Mouse (Mus musculus) bone marrow, adult 2 months (tissue): ENCODE results near the gene Mtx3. TPM values are rescaled to one million over a fixed set of nuclear protein-coding genes. Genes with fewer than 3 reads are reported as not detected.
A peak's percentile ranks its signal among the peaks of the same experiment; 100 is the strongest.
"Not testable (repeated sequence)": the region's sequence is repeated elsewhere in the genome, so short reads cannot be mapped to it uniquely, and the experiment has no call there.

Source experiments
- H3K27ac ChIP-seq: fragments of 200-500 bp; 2 replicates; pipeline ENCODE4 v1.5.1; 2012; ENCODE audit warnings: low read depth, mild to moderate bottlenecking, control low read depth, inconsistent platforms, low read length; ENCODE audit not compliant: control insufficient read depth, poor library complexity, insufficient read depth
- H3K4me1 ChIP-seq: fragments of 200-500 bp; 2 replicates; pipeline ENCODE4 v1.6.1; 2011; ENCODE audit warnings: low read length; ENCODE audit not compliant: control insufficient read depth, insufficient read depth
- H3K4me3 ChIP-seq: fragments of 200-500 bp; replicated peaks from 2 replicates; pipeline ENCODE3; 2011; ENCODE audit warnings: mild to moderate bottlenecking, low read depth, low read length, control low read depth; ENCODE audit not compliant: control insufficient read depth
- CTCF ChIP-seq: fragments of 200-500 bp; IDR thresholded peaks from 2 replicates; pipeline ENCODE4 v1.5.1; 2011; ENCODE audit warnings: low read length, control low read depth; ENCODE audit not compliant: control insufficient read depth, insufficient read depth
- POLR2A ChIP-seq: fragments of 200-500 bp; IDR thresholded peaks from 2 replicates; pipeline ENCODE4 v1.6.1; 2011; ENCODE audit warnings: low read depth, mild to moderate bottlenecking, control low read depth, low read length, borderline replicate concordance; ENCODE audit not compliant: control insufficient read depth
- WGBS: fragments of 180-500 bp; shearing (Covaris S2); methylation state at CpG from one replicate; pipeline ENCODE4 v1.1.7; 2018; 5-methylcytosine and 5-hydroxymethylcytosine counted together
- polyA plus RNA-seq: library from polyadenylated mRNA; stranded (reverse); fragments of >200 nt; gene quantifications from 2 replicates; pipeline ENCODE4 v1.2.4, GENCODE M21; 2011; ENCODE audit warnings: low replicate concordance; ENCODE audit not compliant: missing spikeins, insufficient read depth, insufficient read length

Mtx3 gene
- 2.9 and 5.4 TPM in 2 replicates for polyA plus RNA-seq

DNA sequence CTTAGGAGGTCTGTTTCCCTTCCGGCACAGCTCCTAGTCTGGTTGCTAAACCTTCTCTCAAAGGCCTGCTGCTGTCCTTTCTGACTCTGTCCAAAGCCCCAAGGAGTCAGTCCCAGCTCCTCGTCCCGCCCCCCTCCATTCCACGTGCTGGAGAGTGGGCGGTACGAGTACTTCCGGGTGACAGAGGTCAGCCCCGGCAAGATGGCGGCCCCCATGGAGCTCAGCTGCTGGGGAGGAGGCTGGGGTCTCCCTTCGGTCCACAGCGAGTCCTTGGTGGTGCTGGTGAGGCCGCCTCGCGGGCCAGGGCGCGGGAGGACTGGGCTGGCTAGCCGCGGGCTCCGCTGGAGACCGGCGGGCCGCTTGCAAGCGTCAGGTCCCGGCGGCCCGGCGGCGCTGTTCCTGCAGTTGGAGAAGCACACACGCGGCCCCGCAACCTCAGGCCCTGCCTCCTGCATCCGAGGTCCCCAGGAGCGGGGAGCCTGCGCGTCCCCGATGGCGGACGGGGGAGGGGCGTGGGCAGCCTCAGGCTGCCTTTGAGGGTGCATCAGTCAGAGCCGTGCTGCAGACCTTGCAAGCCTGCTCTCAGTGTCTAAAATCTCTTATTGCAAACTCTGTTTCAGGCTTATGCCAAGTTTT lies at the start of gene Mtx3:
Gene Mtx3, plus strand, starts transcription at position 175 of the 636 bp plus-strand sequence.
- TF ChIP-seq CTCF = no peak
- TF ChIP-seq POLR2A = peak; percentile 31; the same call in 1 of the 2 replicates

DNA sequence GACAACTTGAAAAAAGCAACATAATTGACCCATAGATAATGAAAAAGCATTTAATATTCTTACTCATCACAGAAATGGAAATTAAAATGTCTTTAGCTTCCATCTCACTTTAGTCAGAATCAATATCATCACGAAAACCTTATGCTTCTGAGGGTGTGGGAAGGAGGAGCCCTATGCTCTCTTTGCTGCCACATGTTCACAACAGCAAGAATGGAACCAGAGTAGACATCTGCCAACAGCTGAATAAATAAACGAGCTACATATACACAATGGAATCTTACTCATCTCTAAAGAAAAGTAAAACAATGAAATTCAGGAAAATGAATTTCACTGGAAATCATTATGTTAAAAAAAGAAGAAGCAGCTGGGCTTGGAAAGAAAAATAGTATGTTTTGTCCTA lies 45.7 kb upstream of the Mtx3 start:
- H3K27ac ChIP-seq = no peak overlapping the region
- 74% methylated on average over 2 of the region's 2 CpGs for WGBS
- TF ChIP-seq POLR2A = no peak
- no peak for TF ChIP-seq CTCF
- no peak overlapping the region for H3K4me3 ChIP-seq
- no peaks in the 10 kb centered on the region for H3K4me1 ChIP-seq

More for the DNA sequence above, at the start of gene Mtx3:
- Histone ChIP-seq H3K4me3 (peak within 1 kb of the TSS; percentile 72), H3K27ac (no peak within 1 kb of the TSS; the same call in 1 of the 2 replicates), H3K4me1 (no peaks in the 10 kb centered on the region)
- 3% methylated on average over 38 of the region's 40 CpGs for WGBS

DNA sequence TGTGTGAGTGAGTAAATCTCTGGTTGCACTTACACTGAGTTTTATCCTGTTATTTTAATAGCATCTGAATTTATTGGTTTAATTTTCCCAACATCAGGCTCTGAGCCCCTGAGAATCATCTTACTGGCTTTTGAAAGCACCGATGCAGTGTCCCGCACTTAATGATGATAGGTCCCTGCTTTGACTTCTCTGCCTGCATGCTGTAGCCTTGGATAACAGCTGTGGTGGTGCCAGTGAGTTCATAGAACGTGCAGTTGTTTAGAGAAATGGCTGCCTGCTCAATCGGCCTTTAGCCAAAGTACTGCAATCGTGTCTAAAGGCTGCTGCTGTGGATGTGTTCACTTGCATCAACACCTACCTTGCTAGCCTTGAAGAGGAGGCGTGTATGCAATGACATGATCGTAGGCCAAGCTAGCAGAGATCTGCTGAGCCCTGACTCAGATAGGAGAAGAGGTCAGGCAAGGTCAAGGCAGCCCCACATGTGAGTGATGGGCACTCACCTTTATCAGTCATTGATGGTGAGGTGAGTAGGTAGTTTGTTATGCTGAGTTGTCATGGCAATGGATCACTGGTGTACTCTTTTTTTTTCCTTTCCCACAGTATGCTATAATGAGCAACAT lies 45.1 kb upstream of the Mtx3 start:
- no peak for TF ChIP-seq CTCF
- TF ChIP-seq POLR2A = no peak
- H3K27ac ChIP-seq = no peak overlapping the region
- no peaks in the 10 kb centered on the region for H3K4me1 ChIP-seq
- H3K4me3 ChIP-seq = no peak overlapping the region
- 79% methylated on average over 7 of the region's 7 CpGs for WGBS

DNA sequence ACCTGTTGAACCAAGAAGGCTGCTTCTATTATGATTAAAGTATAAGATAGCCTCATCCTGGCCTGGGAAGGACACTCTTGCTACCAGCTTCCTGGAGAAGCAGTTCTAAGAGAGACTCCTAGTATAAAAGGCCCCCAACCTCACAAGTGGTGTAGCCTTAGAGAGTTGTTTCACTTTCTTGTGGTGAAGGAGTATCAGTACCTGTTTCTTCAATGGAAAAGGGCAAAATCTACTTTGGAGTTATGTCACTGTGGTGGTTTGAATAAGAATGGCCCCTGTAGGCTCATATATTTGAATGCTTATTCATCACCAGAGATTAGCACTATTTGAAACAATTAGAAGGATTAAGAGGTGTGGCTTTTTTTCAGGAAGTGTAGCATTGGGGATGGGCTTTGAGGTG lies 37.8 kb upstream of the Mtx3 start:
- Histone ChIP-seq H3K27ac (no peak overlapping the region), H3K4me1 (no peaks in the 10 kb centered on the region), H3K4me3 (no peak overlapping the region)
- TF ChIP-seq POLR2A (no peak), CTCF (no peak)

DNA sequence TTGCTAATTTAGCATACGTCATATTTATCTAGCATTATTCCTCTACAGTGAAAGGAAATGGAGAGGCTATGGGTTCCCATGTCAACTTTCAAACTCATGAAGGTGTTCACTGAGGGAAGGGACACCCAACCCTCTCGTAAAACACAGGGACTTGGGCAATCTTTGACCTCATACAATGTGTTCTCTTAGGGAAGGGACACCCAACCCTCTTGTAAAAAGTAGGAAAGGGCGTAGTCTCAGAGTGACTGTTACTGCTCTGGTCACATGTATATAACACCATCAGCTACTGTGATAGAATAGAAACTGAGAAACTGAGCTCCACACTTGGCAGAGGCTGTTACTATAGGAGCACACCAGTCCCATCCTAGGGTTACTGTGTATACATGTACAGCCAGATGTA lies 36.7 kb upstream of the Mtx3 start:
- no peak overlapping the region for H3K27ac ChIP-seq
- no peaks in the 10 kb centered on the region for H3K4me1 ChIP-seq
- 76% methylated on average over 3 of the region's 3 CpGs for WGBS
- no peak overlapping the region for H3K4me3 ChIP-seq
- TF ChIP-seq POLR2A = no peak
- TF ChIP-seq CTCF = no peak

DNA sequence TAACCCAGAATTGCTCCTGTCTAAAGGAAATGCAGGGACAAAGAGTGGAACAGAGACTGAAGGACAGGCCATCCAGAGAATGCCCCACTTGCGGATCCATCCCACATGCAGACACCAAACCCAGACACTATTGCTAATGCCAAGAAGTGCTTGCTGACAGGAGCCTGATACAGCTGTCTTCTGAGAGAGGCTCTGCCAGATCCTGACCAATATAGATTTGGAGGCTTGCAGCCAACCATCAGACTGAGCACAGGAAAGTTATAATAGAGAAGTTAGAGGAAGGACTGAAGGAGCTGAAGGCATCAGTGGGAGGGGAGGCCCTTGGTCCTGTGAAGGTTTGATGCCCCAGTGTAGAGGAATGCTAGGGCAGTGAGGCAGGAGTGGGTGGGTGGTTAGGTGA lies 34.0 kb upstream of the Mtx3 start:
- H3K4me3 ChIP-seq, H3K27ac ChIP-seq, H3K4me1 ChIP-seq: not testable (repeated sequence)
- 88% methylated on average over 1 of the region's 1 CpGs for WGBS

DNA sequence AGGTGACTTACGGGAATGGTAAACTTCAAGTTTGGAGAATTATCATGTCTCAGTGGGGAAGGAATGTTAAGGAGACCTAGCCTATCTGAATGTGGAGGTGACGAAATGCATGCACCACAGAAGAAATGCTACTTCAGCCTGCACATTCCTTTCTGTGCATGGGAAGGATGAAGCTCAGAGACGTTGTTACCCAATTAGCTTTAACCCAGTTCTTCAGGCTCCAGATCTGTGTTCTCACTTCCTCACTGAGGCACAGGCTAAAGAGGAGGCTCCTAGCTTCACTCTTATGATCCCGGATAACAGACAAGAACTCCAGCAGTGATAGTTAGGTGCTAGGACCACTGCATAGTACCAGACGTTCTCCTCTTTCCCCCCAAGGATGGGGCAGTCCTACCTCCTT lies 28.2 kb upstream of the Mtx3 start:
- 62% methylated on average over 5 of the region's 5 CpGs for WGBS
- no peaks in the 10 kb centered on the region for H3K4me1 ChIP-seq
- H3K4me3 ChIP-seq = no peak overlapping the region
- H3K27ac ChIP-seq = no peak overlapping the region
- no peak for TF ChIP-seq POLR2A
- TF ChIP-seq CTCF = no peak

DNA sequence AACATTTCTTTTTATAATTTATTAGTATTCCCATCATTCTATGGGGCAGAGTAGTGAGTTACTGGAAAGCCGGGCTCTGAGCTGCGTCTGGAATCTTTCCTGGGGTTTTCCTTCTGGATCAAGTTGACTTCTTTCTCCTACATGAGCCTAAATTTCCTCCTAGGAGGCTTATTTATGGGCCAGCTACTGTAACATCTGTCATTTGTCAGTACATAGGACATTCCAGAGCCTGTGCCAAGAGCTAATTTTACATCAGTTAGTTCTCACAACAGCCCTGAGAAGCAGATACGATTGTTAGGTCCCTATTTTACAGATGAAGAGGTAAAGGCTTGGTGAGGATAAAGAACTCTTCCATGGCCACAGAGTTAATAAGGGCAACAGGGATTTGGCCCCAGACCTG lies 27.2 kb upstream of the Mtx3 start:
- no peaks in the 10 kb centered on the region for H3K4me1 ChIP-seq
- H3K27ac ChIP-seq = no peak overlapping the region
- no peak overlapping the region for H3K4me3 ChIP-seq
- TF ChIP-seq CTCF (no peak), POLR2A (no peak)
- 80% methylated on average over 3 of the region's 3 CpGs for WGBS
